Comparison of ENCODE assay signal across 27 mouse cellular contexts in the genomic region with DNA sequence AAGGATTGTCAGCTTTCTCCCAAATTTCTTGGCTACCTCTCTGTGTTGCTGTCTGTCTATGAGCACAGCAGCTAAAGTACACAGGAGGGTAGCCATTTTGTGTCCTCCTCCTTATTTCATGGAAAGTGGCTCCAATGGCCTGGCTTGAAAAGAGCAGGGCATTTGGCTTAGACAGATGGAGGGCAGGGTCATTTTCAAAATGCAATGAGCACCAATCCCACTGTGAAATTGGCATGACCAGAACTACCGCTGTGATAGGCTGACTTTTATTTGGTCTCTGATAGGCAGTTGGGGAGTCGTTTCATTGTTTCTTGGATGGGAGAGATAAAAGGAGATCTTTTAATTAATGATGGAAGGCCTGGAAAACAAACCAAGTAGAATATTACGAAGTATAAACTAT. TPM values are rescaled to one million over a fixed set of nuclear protein-coding genes. Genes with fewer than 3 reads are reported as not detected.
DNase-seq lines count a peak whose midpoint lies in the region; ATAC-seq and TF ChIP-seq lines count a peak whose summit lies in the region.
"Had no signal": no experiment of that assay in that cellular context is flagged by ENCODE, and none has a peak within 500 bp of the region (broad histone marks: within the 10 kb centered on the region; RNA-seq: fewer than 3 reads in every experiment).

No protein-coding gene starts in this region.

- H3K27me3 ChIP-seq in hindbrain, embryonic 11.5 days (ENCODE audit: control insufficient read depth, insufficient read depth, low read length) = no peaks in the 10 kb centered on the region; the same call in 1 of the 2 replicates
- H3K27me3 ChIP-seq in hindbrain, embryonic 16.5 days (replicated peaks; ENCODE audit: control insufficient read depth, insufficient read depth, low read length) = no peaks in the 10 kb centered on the region
- H3K27me3 ChIP-seq in midbrain, postnatal 0 days (ENCODE audit: insufficient read depth, low read length) = no peaks in the 10 kb centered on the region
- H3K27me3 ChIP-seq in midbrain, embryonic 16.5 days (ENCODE audit: control insufficient read depth, insufficient read depth, low read depth, low read length) = no peaks in the 10 kb centered on the region
- H3K27me3 ChIP-seq: embryonic facial prominence, embryonic 12.5 days; embryonic facial prominence, embryonic 15.5 days; heart, embryonic 12.5 days; heart, embryonic 15.5 days had no signal

- peaks cover 4% of the 10 kb centered on the region; the same call in 1 of the 2 replicates for H3K4me1 ChIP-seq in hindbrain, embryonic 11.5 days (replicated peaks; ENCODE audit: control insufficient read depth, insufficient read depth, low read length)
- H3K4me1 ChIP-seq in hindbrain, embryonic 16.5 days (ENCODE audit: control insufficient read depth, insufficient read depth, low read depth, low read length) = peaks cover 10% of the 10 kb centered on the region
- H3K4me1 ChIP-seq in midbrain, postnatal 0 days (ENCODE audit: insufficient read depth, low read length) = no peaks in the 10 kb centered on the region
- H3K4me1 ChIP-seq in midbrain, embryonic 16.5 days (ENCODE audit: control insufficient read depth, insufficient read depth, low read length) = peaks cover 14% of the 10 kb centered on the region
- H3K4me1 ChIP-seq: heart, embryonic 15.5 days had no signal

- no peaks in the 10 kb centered on the region for H3K9me3 ChIP-seq in hindbrain, embryonic 11.5 days (ENCODE audit: control insufficient read depth, low read length)
- H3K9me3 ChIP-seq in hindbrain, embryonic 16.5 days (ENCODE audit: control insufficient read depth, low read length) = no peaks in the 10 kb centered on the region
- no peaks in the 10 kb centered on the region for H3K9me3 ChIP-seq in midbrain, postnatal 0 days (ENCODE audit: low read length)
- no peaks in the 10 kb centered on the region for H3K9me3 ChIP-seq in midbrain, embryonic 16.5 days (replicated peaks; ENCODE audit: control insufficient read depth, low read length, poor library complexity, severe bottlenecking)
- H3K9me3 ChIP-seq: embryonic facial prominence, embryonic 12.5 days; embryonic facial prominence, embryonic 15.5 days; heart, embryonic 12.5 days; heart, embryonic 15.5 days had no signal

- H3K9ac ChIP-seq in hindbrain, embryonic 11.5 days (ENCODE audit: low read depth, low read length) = no peak overlapping the region
- H3K9ac ChIP-seq in hindbrain, embryonic 16.5 days (ENCODE audit: low read depth, low read length) = no peak overlapping the region
- H3K9ac ChIP-seq in midbrain, postnatal 0 days (replicated peaks; ENCODE audit: low read length, poor library complexity, severe bottlenecking) = no peak overlapping the region
- no peak overlapping the region for H3K9ac ChIP-seq in midbrain, embryonic 16.5 days (ENCODE audit: low read depth, low read length)
- H3K9ac ChIP-seq: embryonic facial prominence, embryonic 12.5 days; embryonic facial prominence, embryonic 15.5 days; forebrain, postnatal 0 days; heart, embryonic 12.5 days; heart, embryonic 15.5 days had no signal

- H3K4me3 ChIP-seq in hindbrain, embryonic 11.5 days (ENCODE audit: low read depth, low read length) = no peak overlapping the region
- H3K4me3 ChIP-seq in hindbrain, embryonic 16.5 days (ENCODE audit: low read length) = no peak overlapping the region
- no peak overlapping the region for H3K4me3 ChIP-seq in midbrain, postnatal 0 days (ENCODE audit: low read depth, low read length)
- no peak overlapping the region for H3K4me3 ChIP-seq in midbrain, embryonic 16.5 days (ENCODE audit: low read depth, low read length)
- H3K4me3 ChIP-seq: embryonic facial prominence, embryonic 12.5 days; embryonic facial prominence, embryonic 15.5 days; gastrocnemius, adult 2 months; heart, embryonic 12.5 days; heart, embryonic 15.5 days had no signal

- 63% methylated on average over 3 of the region's 3 CpGs for WGBS in hindbrain, embryonic 11.5 days
- 55% methylated on average over 3 of the region's 3 CpGs for WGBS in hindbrain, embryonic 16.5 days
- 73% methylated on average over 3 of the region's 3 CpGs for WGBS in midbrain, postnatal 0 days
- WGBS in midbrain, embryonic 16.5 days = 81% methylated on average over 3 of the region's 3 CpGs

- DNase-seq in cerebellum, postnatal 4 days (ENCODE audit: low spot score in 2 of 2) = peak; percentile 14 to 45
- no peak for DNase-seq in cerebellum, adult 9-11 months
- DNase-seq in hindbrain, embryonic 11.5 days (ENCODE audit: low spot score) = no peak
- peak; percentile 60 for DNase-seq in midbrain, postnatal 0 days (ENCODE audit: low spot score)
- no peak for DNase-seq in spleen, postnatal 36 days (ENCODE audit: low spot score in 2 of 2)
- DNase-seq: adrenal gland, adult 2 months; adrenal gland, postnatal 14 days; cerebellum, adult 11 months; cerebellum, adult 2 months; forebrain, postnatal 0 days; gastrocnemius, adult 2 months; gastrocnemius, postnatal 14 days; heart, adult 18-20 months; heart, postnatal 10 days; heart, postnatal 36 days; kidney, adult 2 months had no signal

- TF ChIP-seq CTCF in midbrain, postnatal 0 days (IDR thresholded peaks at IDR 0.05) = no peak

- no peak overlapping the region for H3K4me2 ChIP-seq in hindbrain, embryonic 11.5 days (replicated peaks; ENCODE audit: low read depth, low read length)
- H3K4me2 ChIP-seq in hindbrain, embryonic 16.5 days (ENCODE audit: low read length) = no peak overlapping the region
- no peak overlapping the region for H3K4me2 ChIP-seq in midbrain, postnatal 0 days (ENCODE audit: low read depth, low read length, poor library complexity, severe bottlenecking)
- no peak overlapping the region for H3K4me2 ChIP-seq in midbrain, embryonic 16.5 days (ENCODE audit: low read length)
- H3K4me2 ChIP-seq: embryonic facial prominence, embryonic 12.5 days; embryonic facial prominence, embryonic 15.5 days; heart, embryonic 12.5 days; heart, embryonic 15.5 days had no signal

- no peak for ATAC-seq in hindbrain, embryonic 11.5 days (ENCODE audit: low FRiP score)
- no peak for ATAC-seq in hindbrain, embryonic 16.5 days
- no peak for ATAC-seq in midbrain, postnatal 0 days (ENCODE audit: low FRiP score)
- no peak for ATAC-seq in midbrain, embryonic 16.5 days
- ATAC-seq: CD4-positive, CD25-positive, alpha-beta regulatory T cell, adult 4 months; forebrain, embryonic 14.5 days; forebrain, postnatal 0 days; intestine, postnatal 0 days had no signal

- H3K27ac ChIP-seq in hindbrain, embryonic 11.5 days (ENCODE audit: low read depth, low read length) = peak overlapping the region; percentile 42; the same call in 1 of the 2 replicates
- no peak overlapping the region for H3K27ac ChIP-seq in hindbrain, embryonic 16.5 days (ENCODE audit: low read depth, low read length)
- H3K27ac ChIP-seq in midbrain, postnatal 0 days (ENCODE audit: low read depth, low read length) = no peak overlapping the region
- no peak overlapping the region for H3K27ac ChIP-seq in midbrain, embryonic 16.5 days (ENCODE audit: low read length)
- H3K27ac ChIP-seq: embryonic facial prominence, embryonic 12.5 days; embryonic facial prominence, embryonic 15.5 days; gastrocnemius, adult 2 months; heart, embryonic 15.5 days had no signal

- no peaks in the 10 kb centered on the region for H3K36me3 ChIP-seq in hindbrain, embryonic 11.5 days (ENCODE audit: control insufficient read depth, insufficient read depth, low read length)
- H3K36me3 ChIP-seq in hindbrain, embryonic 16.5 days (ENCODE audit: control insufficient read depth, insufficient read depth, low read length) = peaks cover 2% of the 10 kb centered on the region; the same call in 1 of the 2 replicates
- no peaks in the 10 kb centered on the region for H3K36me3 ChIP-seq in midbrain, postnatal 0 days (ENCODE audit: insufficient read depth, low read length)
- H3K36me3 ChIP-seq in midbrain, embryonic 16.5 days (ENCODE audit: control insufficient read depth, insufficient read depth, low read length) = no peaks in the 10 kb centered on the region
- H3K36me3 ChIP-seq: embryonic facial prominence, embryonic 12.5 days; embryonic facial prominence, embryonic 15.5 days; heart, embryonic 12.5 days; heart, embryonic 15.5 days had no signal

RNA-seq across cellular contexts. Expression of a gene that starts 2.1 kb away (rescaled TPM):
- polyA plus RNA-seq in hindbrain, embryonic 11.5 days (2014; fragmentation: Nextera tagmentation; extraction: Ambion mirVana) = 9.2 and 12.1 TPM in 2 replicates
- 8.9 and 9.2 TPM in 2 replicates for polyA plus RNA-seq in hindbrain, embryonic 16.5 days (2015; fragmentation: Nextera tagmentation; extraction: Ambion mirVana)
- 12.3 and 12.7 TPM in 2 replicates for total RNA-seq in midbrain, postnatal 0 days (2014; rRNA removed)
- polyA plus RNA-seq in midbrain, postnatal 0 days (2015; fragmentation: Nextera tagmentation; extraction: Ambion mirVana) = 5.2 and 5.5 TPM in 2 replicates
- 8.8 and 10.2 TPM in 2 replicates for polyA plus RNA-seq in midbrain, embryonic 16.5 days (2015; fragmentation: Nextera tagmentation; extraction: Ambion mirVana)
- total RNA-seq: MEL had no signal

RNA-seq across cellular contexts. Expression of a gene that starts 5.9 kb away (rescaled TPM):
- 0.86 and 1.2 TPM in 2 replicates for polyA plus RNA-seq in hindbrain, embryonic 11.5 days (2014; fragmentation: Nextera tagmentation; extraction: Ambion mirVana)
- polyA plus RNA-seq in hindbrain, embryonic 16.5 days (2015; fragmentation: Nextera tagmentation; extraction: Ambion mirVana) = 0.77 and 1.1 TPM in 2 replicates
- 1.1 and 1.9 TPM in 2 replicates for total RNA-seq in midbrain, postnatal 0 days (2014; rRNA removed)
- 0.36 and 0.39 TPM in 2 replicates for polyA plus RNA-seq in midbrain, postnatal 0 days (2015; fragmentation: Nextera tagmentation; extraction: Ambion mirVana)
- polyA plus RNA-seq in midbrain, embryonic 16.5 days (2015; fragmentation: Nextera tagmentation; extraction: Ambion mirVana) = 0.78 and 1.2 TPM in 2 replicates
- total RNA-seq: common myeloid progenitor, adult 5-6 weeks; MEL had no signal
- polyA plus RNA-seq: CD4-positive, CD25-positive, alpha-beta regulatory T cell, adult 4 months had no signal

RNA-seq across cellular contexts. Expression of a gene that starts 45.5 kb away (rescaled TPM):
- polyA plus RNA-seq in hindbrain, embryonic 11.5 days (2014; fragmentation: Nextera tagmentation; extraction: Ambion mirVana) = 10.6 and 13.9 TPM in 2 replicates
- 23.0 and 23.3 TPM in 2 replicates for polyA plus RNA-seq in hindbrain, embryonic 16.5 days (2015; fragmentation: Nextera tagmentation; extraction: Ambion mirVana)
- total RNA-seq in midbrain, postnatal 0 days (2014; rRNA removed) = 29.1 and 30.8 TPM in 2 replicates
- polyA plus RNA-seq in midbrain, postnatal 0 days (2015; fragmentation: Nextera tagmentation; extraction: Ambion mirVana) = 18.7 and 19.3 TPM in 2 replicates
- 21.4 and 22.7 TPM in 2 replicates for polyA plus RNA-seq in midbrain, embryonic 16.5 days (2015; fragmentation: Nextera tagmentation; extraction: Ambion mirVana)
- total RNA-seq: MEL had no signal

Comparison
In these comparisons a context has a peak if more than half of its experiments do, and no peak if none do; other contexts are left out.
1. DNase-seq: peak in cerebellum, postnatal 4 days (2 of 2) and midbrain, postnatal 0 days (single experiment); none in cerebellum, adult 9-11 months (single experiment), hindbrain, embryonic 11.5 days (single experiment) and spleen, postnatal 36 days (0 of 2).